Mouse (Mus musculus): ENCODE data around the gene Mgat4d.

- TF ChIP-seq TAL1 (IDR thresholded peaks at IDR 0.05; ENCODE audit: low read length): no peak
- no peak for TF ChIP-seq GATA1 (IDR thresholded peaks at IDR 0.05; ENCODE audit: low read length)
Observed at GRCm38 (mm10) chr8:83323056-83323455, 25.2 kb upstream of the Mgat4d start.
